Mouse (Mus musculus) common myeloid progenitor, adult 5-6 weeks (primary cell): Measurements from ENCODE around the gene Cnpy3. TPM values are rescaled to one million over a fixed set of nuclear protein-coding genes. Genes with fewer than 3 reads are reported as not detected.

Source experiments
- ATAC-seq: replicated peaks from 2 replicates; pipeline ENCODE4 v1.8.0; 2016; ENCODE audit warnings: low read depth, mild to moderate bottlenecking, moderate TSS enrichment, inconsistent platforms; ENCODE audit not compliant: poor library complexity, severe bottlenecking
- total RNA-seq: library from RNA; stranded (forward); fragments of 200-1000, 187-1606 nt; gene quantifications from 2 replicates; pipeline ENCODE4 v1.2.3, GENCODE M21; 2017

Gene Cnpy3
- total RNA-seq, 1 experiment from 2014 or later = 76.0 TPM

- ATAC-seq = peak; percentile 73
These were observed 26.7 kb downstream of the Cnpy3 start for GRCm38 (mm10) chr17:46725273-46725672.

DNA sequence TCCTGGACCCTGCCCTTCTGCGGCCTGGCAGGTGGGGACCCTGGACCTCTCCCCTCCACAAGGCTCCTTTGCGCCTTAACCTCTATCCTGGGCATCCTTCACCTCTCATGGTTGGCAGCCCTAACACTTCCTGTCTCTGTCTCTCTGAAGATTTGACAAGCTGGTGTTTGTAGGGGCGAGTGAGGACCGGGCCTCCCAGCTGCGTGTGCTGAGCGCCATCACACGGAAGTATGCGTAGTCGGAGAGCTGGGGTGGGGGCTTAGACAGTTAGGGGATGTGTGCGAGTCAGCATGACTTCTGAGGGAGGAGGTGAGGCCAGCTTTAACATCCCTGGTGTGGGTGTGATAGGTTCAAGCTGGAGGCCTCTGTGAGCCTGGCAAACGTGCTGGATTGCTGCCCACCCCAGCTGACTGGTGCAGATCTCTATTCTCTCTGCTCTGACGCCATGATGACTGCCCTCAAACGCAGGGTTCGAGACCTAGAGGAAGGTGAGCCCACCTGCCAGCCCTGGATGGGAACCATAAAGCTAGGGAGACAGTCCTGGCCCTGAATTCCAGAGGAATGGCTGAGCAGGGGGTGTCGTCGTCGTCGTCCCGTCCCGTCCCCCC, 27.4 kb downstream of the Cnpy3 start:
- ATAC-seq = no peak

- no peak for ATAC-seq
These were observed 30.9 kb downstream of the Cnpy3 start for GRCm38 (mm10) chr17:46721077-46721476.

- no peak for ATAC-seq
These were observed 37.1 kb downstream of the Cnpy3 start for GRCm38 (mm10) chr17:46714756-46715481.

DNA sequence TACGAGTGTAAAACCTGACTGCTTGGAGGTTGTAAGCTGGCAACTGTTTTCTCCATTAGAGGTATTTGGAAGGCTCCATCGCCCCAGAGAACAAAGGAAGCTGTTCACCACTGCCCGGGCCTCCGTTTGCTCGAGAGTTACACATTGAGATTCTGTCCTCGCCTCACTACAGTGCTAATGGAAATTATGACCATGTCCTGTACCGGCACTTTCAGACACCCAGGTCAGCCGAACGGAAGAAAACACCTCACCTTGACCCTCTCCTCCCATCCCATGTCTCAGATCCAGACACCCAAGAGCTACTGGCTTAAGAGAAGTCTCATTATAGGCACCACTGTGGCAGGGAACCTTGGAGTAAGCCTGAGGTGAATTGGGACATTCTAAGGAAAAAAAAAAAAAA, 38.2 kb downstream of the Cnpy3 start:
- no peak for ATAC-seq

DNA sequence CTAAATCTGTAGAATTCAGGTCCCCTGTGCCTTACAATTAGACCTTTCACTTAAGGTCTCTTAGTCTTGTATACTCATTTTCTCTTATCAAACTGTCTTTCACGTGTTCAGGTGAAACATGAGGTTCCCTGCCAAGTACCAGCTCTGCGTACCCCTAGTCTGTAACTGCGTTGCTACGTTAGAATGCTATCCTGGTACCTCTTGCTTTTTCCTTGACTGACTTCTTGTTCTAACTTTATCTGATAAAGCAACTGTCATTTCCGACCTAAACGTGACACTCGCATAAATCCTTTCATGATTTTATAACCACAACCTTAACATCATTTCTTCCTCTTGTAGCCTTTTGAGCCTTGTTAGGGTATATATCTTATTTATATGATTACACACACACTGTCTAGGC, 39.6 kb downstream of the Cnpy3 start:
- peak; percentile 17; the same call in 1 of the 2 replicates for ATAC-seq

- ATAC-seq = 0 out of 2 replicates have a peak, but pooled peaks have one; percentile 22
These were observed 40.3 kb downstream of the Cnpy3 start for GRCm38 (mm10) chr17:46711612-46712271.

DNA sequence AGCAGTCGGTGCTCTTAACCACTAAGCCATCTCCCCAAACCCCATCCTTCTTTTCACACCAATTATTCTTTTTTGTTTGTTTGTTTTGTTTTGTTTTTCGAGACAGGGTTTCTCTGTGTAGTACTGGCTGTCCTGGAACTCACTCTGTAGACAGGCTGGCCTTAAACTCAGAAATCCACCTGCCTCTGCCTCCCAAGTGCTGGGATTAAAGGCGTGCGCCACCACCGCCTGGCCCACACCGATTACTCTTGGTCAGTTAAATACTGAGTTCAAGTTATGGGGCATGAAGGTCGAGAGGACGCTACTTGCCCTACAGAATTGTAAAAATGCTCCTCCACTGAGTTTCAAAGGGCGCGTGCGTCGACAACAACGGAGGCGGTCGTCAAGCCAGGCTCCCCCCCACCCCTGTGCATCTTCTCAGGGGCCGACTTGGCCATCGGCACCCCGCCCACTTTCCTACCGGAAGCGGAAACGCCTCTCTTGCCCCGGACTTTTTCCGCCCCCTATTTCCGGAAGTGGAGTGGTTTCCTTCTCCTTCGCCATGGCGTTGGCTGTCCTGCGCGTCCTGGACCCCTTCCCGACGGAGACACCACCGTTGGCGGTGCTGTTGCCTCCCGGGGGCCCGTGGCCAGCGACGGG, 40.9 kb downstream of the Cnpy3 start, which contains the start of gene Pex6:
TSS of gene Pex6 (plus strand) at position 505 of the 639 bp plus-strand sequence.
- ATAC-seq = peak; percentile 94

- ATAC-seq = no peak
These were observed 45.5 kb downstream of the Cnpy3 start for GRCm38 (mm10) chr17:46706375-46707089.

- ATAC-seq = peak; percentile 96
These were observed 46.9 kb downstream of the Cnpy3 start, which contains the start of gene Ppp2r5d for GRCm38 (mm10) chr17:46704887-46705835. Gene Ppp2r5d (minus strand): TSS chr17:46705111.

- no peak for ATAC-seq
These were observed 47.8 kb downstream of the Cnpy3 start for GRCm38 (mm10) chr17:46703971-46704886.

GRCm38 (mm10) chr17:46702506-46702905, 49.5 kb downstream of the Cnpy3 start:
- no peak for ATAC-seq

- no peak for ATAC-seq
These were observed 49.9 kb downstream of the Cnpy3 start for GRCm38 (mm10) chr17:46702100-46702499.

DNA sequence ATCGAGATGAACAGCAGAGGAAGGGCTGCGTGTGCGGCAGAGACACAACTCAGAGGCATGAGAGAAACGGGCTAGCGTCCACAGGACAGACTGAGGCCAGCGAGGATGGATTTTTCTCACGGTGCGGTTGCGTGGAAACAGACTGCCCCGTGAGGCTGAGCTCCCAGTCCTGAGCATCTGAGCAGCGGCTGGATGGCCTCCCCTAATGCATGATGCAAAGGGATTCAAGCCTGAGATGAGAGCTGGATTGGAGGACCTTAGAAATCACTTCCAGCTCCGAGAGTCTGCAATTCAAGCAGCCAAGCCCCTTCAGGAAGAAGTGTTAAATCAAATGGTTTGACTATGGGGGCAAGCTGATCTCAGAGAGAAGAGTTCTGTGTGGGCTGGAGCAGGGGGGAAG, 50.5 kb downstream of the Cnpy3 start:
- no peak for ATAC-seq

- no peak for ATAC-seq
These were observed 52.1 kb downstream of the Cnpy3 start for GRCm38 (mm10) chr17:46699912-46700311.

DNA sequence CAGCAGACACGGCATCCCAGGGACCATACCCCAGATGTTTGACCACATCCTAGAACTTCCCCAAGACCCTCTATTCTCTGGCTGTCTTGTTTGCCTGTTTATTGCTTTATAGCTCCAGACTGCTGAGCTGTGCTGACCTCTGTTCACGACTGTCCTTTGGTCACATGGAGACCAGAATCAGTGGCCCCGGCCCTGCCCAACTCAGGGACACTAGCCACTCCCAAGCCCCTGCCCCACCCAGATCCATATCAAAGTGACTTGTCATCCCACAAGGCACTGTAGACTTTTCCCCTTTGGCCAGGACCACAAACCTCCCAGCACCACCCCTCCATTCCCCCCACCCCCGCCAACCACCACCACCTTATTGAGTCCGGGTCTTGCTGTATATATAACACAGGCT, 52.8 kb downstream of the Cnpy3 start:
- no peak for ATAC-seq

GRCm38 (mm10) chr17:46698515-46698914, 53.5 kb downstream of the Cnpy3 start:
- ATAC-seq = no peak
